Mouse (Mus musculus) embryonic facial prominence, embryonic 14.5 days (tissue): ENCODE measurements at regions not wholly inside any gene's neighbourhood (a gene's known extent, or its start where the extent isn't known, plus 50 kb on each side); places are given as distances from the start of the nearest gene placed in this dataset.
A peak's percentile ranks its signal among the peaks of the same experiment; 100 is the strongest.

Experiments used
- ATAC-seq: fragments of 200-750 bp; cut with Nextera tagmentation; 2 replicates; pipeline ENCODE4 v1.8.0; 2017; ENCODE audit warnings: low read depth, moderate number of reproducible peaks, moderate TSS enrichment
- DNase-seq: peaks from one replicate; pipeline ENCODE4 v3.0.0-alpha.2; 2015; ENCODE audit warnings: low spot score
- H3K27ac ChIP-seq: fragments of 300-500 bp; sonication (generic); replicated peaks from 2 replicates; pipeline ENCODE4 v1.5.1; 2014; ENCODE audit warnings: low read depth, mild to moderate bottlenecking, low read length, moderate library complexity
- H3K27me3 ChIP-seq: fragments of 300-500 bp; sonication (generic); replicated peaks from 2 replicates; pipeline ENCODE4 v1.6.1; 2014; ENCODE audit warnings: low read length; ENCODE audit not compliant: control insufficient read depth, insufficient read depth
- H3K36me3 ChIP-seq: fragments of 300-500 bp; sonication (generic); 2 replicates; pipeline ENCODE4 v1.6.1; 2014; ENCODE audit warnings: low read length, mixed read lengths; ENCODE audit not compliant: control insufficient read depth, insufficient read depth
- H3K4me1 ChIP-seq: fragments of 300-500 bp; sonication (generic); 2 replicates; pipeline ENCODE4 v1.6.1; 2014; ENCODE audit warnings: antibody characterized with exemption, low read length; ENCODE audit not compliant: control insufficient read depth, insufficient read depth
- H3K4me2 ChIP-seq: fragments of 300-500 bp; sonication (generic); 2 replicates; pipeline ENCODE4 v1.6.1; 2014; ENCODE audit warnings: low read depth, mild to moderate bottlenecking, low read length, moderate library complexity, mixed read lengths
- H3K4me3 ChIP-seq: fragments of 300-500 bp; sonication (generic); 2 replicates; pipeline ENCODE4 v1.5.1; 2014; ENCODE audit warnings: low read depth, mild to moderate bottlenecking, low read length
- H3K9ac ChIP-seq: fragments of 300-500 bp; sonication (generic); 2 replicates; pipeline ENCODE4 v1.6.1; 2014; ENCODE audit warnings: low read depth, mild to moderate bottlenecking, low read length, moderate library complexity, mixed read lengths
- H3K9me3 ChIP-seq: fragments of 300-500 bp; sonication (generic); 2 replicates; pipeline ENCODE4 v1.6.1; 2016; ENCODE audit warnings: low read length; ENCODE audit not compliant: control insufficient read depth
- WGBS: fragments of 180-500 bp; shearing (Covaris S2); extraction: QIAGEN DNeasy Blood & Tissue Kit; methylation state at CpG from one replicate; pipeline ENCODE4 v1.1.7; 2014; 5-methylcytosine and 5-hydroxymethylcytosine counted together

GRCm38 (mm10) chr15:40524350-40524749, 390.2 kb downstream of the 9330182O14Rik start:
- H3K4me2 ChIP-seq = no peak overlapping the region
- no peak for DNase-seq
- H3K27me3 ChIP-seq = no peaks in the 10 kb centered on the region
- H3K4me3 ChIP-seq = no peak overlapping the region
- WGBS = 42% methylated on average over 2 of the region's 2 CpGs
- no peaks in the 10 kb centered on the region for H3K36me3 ChIP-seq
- no peak overlapping the region for H3K9ac ChIP-seq
- no peak for ATAC-seq
- no peak overlapping the region for H3K27ac ChIP-seq
- H3K9me3 ChIP-seq = no peaks in the 10 kb centered on the region
- no peaks in the 10 kb centered on the region for H3K4me1 ChIP-seq

GRCm38 (mm10) chr15:40533451-40533873, 399.3 kb downstream of the 9330182O14Rik start:
- DNase-seq (no peak), ATAC-seq (no peak)
- Histone ChIP-seq H3K9me3 (no peaks in the 10 kb centered on the region), H3K4me1 (no peaks in the 10 kb centered on the region), H3K27ac (no peak overlapping the region), H3K9ac (no peak overlapping the region), H3K4me2 (no peak overlapping the region), H3K36me3 (no peaks in the 10 kb centered on the region), H3K4me3 (no peak overlapping the region), H3K27me3 (no peaks in the 10 kb centered on the region)
- WGBS = 77% methylated on average over 8 of the region's 8 CpGs

GRCm38 (mm10) chr15:40561661-40562060, 427.5 kb downstream of the 9330182O14Rik start:
- WGBS = 80% methylated on average over 2 of the region's 2 CpGs
- Histone ChIP-seq H3K4me3 (no peak overlapping the region), H3K9ac (no peak overlapping the region)

DNA sequence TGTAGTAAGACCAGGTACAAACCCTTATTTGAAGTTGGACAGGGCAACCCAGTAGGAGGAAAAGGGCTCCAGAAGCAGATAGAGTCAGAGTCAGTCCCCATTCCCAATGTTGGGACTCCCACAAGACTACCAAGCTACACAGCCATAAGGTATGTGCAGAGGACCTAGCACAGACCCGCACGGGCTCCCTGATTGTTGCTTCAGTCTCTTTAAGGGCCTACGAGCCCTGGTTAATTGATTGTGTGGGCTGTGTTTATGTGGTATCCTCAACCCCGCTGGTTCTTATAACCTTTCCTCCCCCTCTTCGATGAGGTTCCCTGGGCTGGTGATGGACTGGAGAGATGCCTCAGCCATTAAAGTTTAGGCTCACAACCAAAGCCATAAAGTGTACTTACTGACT, 431.6 kb downstream of the 9330182O14Rik start:
- H3K27me3 ChIP-seq = no peaks in the 10 kb centered on the region
- no peaks in the 10 kb centered on the region for H3K36me3 ChIP-seq
- no peak overlapping the region for H3K27ac ChIP-seq
- ATAC-seq = no peak
- no peak overlapping the region for H3K9ac ChIP-seq
- 54% methylated on average over 5 of the region's 5 CpGs for WGBS
- H3K4me2 ChIP-seq = no peak overlapping the region
- H3K9me3 ChIP-seq = no peaks in the 10 kb centered on the region
- H3K4me3 ChIP-seq = no peak overlapping the region
- H3K4me1 ChIP-seq = no peaks in the 10 kb centered on the region
- DNase-seq = no peak

More at GRCm38 (mm10) chr15:40561661-40562060, 427.5 kb downstream of the 9330182O14Rik start:
- H3K36me3 ChIP-seq = no peaks in the 10 kb centered on the region
- H3K4me1 ChIP-seq = no peaks in the 10 kb centered on the region
- no peak overlapping the region for H3K4me2 ChIP-seq
- H3K27me3 ChIP-seq = no peaks in the 10 kb centered on the region
- no peaks in the 10 kb centered on the region for H3K9me3 ChIP-seq
- no peak overlapping the region for H3K27ac ChIP-seq
- DNase-seq (no peak), ATAC-seq (no peak)

DNA sequence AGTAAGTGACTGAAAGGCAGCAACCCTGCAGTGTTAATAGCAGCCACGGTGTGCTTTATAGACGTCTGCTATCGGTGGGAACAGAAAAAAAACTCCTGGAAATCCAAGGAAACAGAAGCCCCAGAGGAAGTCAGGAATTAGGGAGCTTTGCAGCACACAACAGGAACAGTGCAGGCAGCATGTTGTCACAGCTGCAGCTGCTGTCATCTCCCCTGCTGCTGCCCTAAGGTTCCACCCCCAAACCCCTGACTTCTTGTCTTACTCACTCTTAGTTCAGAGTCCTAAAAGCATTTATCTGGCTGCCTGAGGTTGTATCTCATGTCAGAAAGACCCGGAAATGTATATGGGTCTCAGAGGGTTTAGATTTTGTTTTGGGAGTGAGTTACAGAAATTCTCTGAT, 432.3 kb downstream of the 9330182O14Rik start:
- Histone ChIP-seq H3K4me3 (no peak overlapping the region), H3K4me1 (no peaks in the 10 kb centered on the region), H3K4me2 (no peak overlapping the region), H3K27ac (no peak overlapping the region), H3K9ac (no peak overlapping the region), H3K36me3 (no peaks in the 10 kb centered on the region), H3K9me3 (no peaks in the 10 kb centered on the region), H3K27me3 (no peaks in the 10 kb centered on the region)
- 5% methylated on average over 4 of the region's 4 CpGs for WGBS
- ATAC-seq (no peak), DNase-seq (peak; percentile 38)

- WGBS = 62% methylated on average over 1 of the region's 1 CpGs
- Histone ChIP-seq H3K4me3 (no peak overlapping the region), H3K4me1 (no peaks in the 10 kb centered on the region), H3K27ac (no peak overlapping the region), H3K27me3 (no peaks in the 10 kb centered on the region), H3K9me3 (peaks cover 3% of the 10 kb centered on the region; the same call in 1 of the 2 replicates), H3K4me2 (no peak overlapping the region), H3K9ac (no peak overlapping the region), H3K36me3 (no peaks in the 10 kb centered on the region)
- ATAC-seq (no peak), DNase-seq (no peak)
These were observed 434.5 kb downstream of the 9330182O14Rik start for GRCm38 (mm10) chr15:40568701-40569100.
